Mouse (Mus musculus): ENCODE data around the gene Vsx2.

- TF ChIP-seq CTCF (IDR thresholded peaks at IDR 0.05; ENCODE audit: borderline replicate concordance, extremely low read depth, insufficient read depth, insufficient read length) (no peak), POLR2A (IDR thresholded peaks at IDR 0.05; ENCODE audit: borderline replicate concordance, extremely low read depth, insufficient read depth, insufficient read length, poor library complexity, severe bottlenecking) (no peak)
Measured at GRCm38 (mm10) chr12:84530426-84530825, 39.1 kb upstream of the Vsx2 start.

All from brain, embryonic 14.5 days (tissue).